Mouse (Mus musculus): Measurements from ENCODE around the gene Sh3rf3. TPM values are rescaled to one million over a fixed set of nuclear protein-coding genes. Genes with fewer than 3 reads are reported as not detected.
"Not testable (repeated sequence)": the region's sequence is repeated elsewhere in the genome, so short reads cannot be mapped to it uniquely, and the experiment has no call there.

The Sh3rf3 gene
- total RNA-seq, 2 experiments from 2014 or later, result 1.5 to 2.1 TPM

DNA sequence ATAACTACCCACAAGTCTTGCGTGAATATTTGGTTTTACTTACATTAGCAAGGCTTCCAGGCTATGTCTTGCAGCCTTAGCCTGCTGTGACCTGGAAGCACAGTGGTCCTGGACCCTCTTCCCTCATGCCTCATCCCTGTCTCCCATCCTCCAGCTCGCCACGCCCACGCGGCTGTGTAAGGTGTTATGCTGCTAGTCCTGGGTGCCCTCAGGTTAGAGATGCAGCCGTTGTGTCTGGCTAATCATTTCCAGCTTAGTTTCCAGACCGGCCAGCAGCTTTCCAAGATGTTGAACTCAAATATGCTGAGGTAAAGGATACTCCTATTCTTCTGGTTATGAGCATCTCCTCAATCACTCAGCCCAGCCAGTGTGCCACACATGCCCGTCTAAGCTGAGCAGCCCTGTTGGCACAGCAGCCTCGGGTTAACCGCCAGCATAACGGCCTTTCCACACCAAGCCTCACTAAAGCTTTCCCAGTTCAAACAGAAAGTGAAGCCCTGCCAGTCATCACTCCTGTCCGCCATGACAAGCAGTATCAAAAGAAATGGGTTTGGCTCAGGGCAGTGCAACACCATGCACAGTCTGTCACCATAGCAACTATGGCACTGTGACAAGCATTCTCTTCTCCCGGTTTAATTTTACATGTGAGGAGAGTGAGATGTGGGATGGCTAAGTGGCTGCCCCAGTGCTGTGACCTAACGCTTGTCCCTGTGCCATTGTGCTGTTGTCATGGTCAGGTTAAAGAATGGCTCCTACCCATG is 276.9 kb downstream of the Sh3rf3 start:
- intact Hi-C loops (cut with DNase I), result no loop called here
- DNase-seq, result peak in 1 of 2 experiments; percentile 55

DNA sequence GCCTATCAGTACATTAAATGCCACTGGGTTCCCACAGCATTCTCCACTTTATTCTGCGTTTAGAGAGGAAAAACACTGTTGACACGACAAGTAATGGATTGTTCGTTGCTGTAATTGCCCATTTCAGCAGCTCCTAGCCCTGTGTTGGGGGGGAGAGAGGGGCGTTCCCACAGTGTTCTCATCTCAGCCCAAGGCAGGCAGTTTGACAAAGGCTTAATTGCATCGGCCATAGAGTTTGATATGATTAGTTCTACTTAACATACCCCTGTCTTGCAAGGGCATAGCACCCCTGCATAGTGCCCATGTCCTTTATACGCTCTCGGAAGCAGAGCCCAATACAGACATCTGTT is 277.4 kb downstream of the Sh3rf3 start:
- DNase-seq, result no peak
- intact Hi-C loops (cut with DNase I), result no loop called here

DNA sequence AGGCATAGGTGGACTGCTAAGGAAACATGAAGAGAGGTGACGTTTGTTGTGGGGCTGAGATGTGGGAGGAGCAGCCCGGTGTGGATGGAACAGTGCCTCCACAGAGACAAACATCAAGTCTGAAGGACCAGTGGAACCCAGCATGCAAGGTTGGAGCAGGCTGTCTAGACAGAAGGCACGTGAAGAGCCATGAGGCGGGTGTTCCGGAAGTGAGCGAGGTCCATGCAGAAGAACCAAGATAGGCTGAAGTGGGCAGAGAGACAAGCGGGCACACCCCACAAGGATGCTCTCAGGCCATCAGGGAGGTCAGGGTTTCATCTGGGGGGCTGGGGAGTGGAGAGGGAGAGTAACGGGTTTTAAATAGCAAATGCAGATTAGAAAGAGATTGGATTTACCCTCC is 278.4 kb downstream of the Sh3rf3 start:
- no peak for DNase-seq
- intact Hi-C loops (cut with DNase I), result no loop called here

DNA sequence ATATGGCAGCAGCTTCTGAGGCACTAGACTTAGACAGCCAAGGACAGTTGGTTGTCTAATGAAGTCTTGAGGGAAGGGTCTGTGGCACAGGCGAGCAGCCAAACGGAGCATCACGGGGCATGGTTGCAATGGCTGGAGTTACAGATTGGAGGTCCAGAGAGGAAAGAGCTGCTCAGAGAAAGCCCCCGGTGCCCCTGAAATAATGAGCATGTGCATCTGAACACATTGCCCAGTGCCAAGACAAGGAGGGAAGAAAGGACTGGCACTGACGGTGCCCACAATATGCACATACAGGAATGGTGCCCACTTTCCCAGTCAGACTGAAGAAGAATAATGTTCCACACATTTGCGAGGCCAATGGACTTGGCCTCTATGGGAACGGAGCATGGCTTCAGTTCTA is 278.8 kb downstream of the Sh3rf3 start:
- no peak for DNase-seq
- intact Hi-C loops (cut with DNase I), result no loop called here

DNA sequence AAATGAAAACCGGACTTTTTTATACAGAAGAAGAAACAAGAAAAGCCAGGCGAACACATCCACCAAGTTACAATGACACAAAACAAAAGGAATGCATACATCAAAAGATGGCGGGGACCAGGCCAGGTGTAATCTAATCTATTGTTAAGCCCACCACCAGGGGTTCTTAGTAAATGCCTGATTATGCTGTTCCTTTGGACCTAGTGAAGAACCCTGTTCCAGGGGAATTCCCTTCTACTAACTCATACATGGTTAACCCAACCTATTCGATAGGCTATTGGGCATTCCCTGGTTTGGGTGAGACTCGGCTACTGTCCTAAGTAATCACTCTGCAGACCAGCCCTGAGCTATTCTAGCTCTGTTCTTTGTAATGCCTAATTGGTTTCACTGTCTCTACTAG is 289.9 kb downstream of the Sh3rf3 start:
- intact Hi-C loops (cut with DNase I), result loop anchor here (10.0 kb wide), 1 partner anchor 252 kb away; no protein-coding TSS in a partner anchor
- DNase-seq, result not testable (repeated sequence)

DNA sequence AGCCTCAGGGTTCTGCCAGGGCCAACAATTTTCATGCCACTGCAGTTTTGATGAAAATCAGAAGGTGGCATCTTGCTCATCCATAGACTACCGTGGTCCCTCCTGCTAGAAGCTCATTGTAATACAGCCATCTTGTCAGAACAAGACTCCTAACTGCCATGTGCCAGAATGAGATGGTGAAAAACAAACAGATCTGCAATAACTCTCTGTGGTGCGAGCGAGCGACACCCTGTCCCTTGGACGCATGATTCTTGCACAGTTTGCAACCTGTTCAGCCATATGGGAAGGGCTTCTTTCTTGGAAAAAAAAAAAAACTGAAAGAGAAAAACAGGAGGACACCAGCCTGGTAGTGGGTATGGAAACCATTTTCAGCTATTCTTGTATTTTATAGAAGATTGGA is 291.5 kb downstream of the Sh3rf3 start:
- intact Hi-C loops (cut with DNase I), result loop anchor here (10.0 kb wide), 1 partner anchor 250 kb away; no protein-coding TSS in a partner anchor
- DNase-seq, result no peak

DNA sequence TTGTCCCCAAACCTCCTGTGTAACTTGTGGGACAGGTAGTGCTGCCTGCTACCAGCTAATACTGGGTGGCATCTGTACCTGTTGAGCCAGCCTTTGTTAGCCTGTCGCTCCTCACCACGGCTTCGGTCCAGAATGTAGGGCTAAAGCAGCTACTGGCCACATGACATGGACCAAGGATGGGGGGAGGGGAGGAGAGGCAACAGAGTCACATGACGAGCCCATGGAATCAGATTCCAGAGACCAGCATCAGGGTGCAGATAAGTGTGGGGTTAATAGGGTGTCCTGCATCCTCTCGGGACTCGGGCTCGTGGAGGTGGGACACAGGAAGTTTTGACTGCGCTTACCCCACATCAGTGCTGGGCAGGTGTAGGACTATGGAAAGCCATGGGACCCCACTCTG is 292.7 kb downstream of the Sh3rf3 start:
- DNase-seq, result no peak
- intact Hi-C loops (cut with DNase I), result loop anchor here (10.0 kb wide), 1 partner anchor 249 kb away; no protein-coding TSS in a partner anchor

DNA sequence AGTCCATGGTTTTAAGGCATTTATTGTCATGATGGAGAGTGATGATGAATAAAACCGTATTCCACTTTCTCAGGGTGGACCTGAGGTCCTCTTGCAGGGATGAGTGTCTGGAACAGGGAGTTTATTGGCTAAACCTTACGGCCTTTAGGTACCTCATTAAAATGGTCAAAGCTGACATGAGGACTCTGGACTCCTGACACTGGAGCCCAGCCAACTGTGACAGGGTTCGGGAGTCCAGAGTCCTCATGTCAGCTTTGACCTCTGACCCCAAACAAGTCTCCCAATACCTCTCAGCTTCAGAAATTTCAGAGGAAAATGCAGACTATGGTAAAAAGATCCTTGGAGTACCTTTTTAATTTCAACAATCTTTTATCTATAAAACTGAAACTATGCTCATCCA is 293.5 kb downstream of the Sh3rf3 start:
- intact Hi-C loops (cut with DNase I), result loop anchor here (10.0 kb wide), 1 partner anchor 248 kb away; no protein-coding TSS in a partner anchor
- DNase-seq, result no peak

DNA sequence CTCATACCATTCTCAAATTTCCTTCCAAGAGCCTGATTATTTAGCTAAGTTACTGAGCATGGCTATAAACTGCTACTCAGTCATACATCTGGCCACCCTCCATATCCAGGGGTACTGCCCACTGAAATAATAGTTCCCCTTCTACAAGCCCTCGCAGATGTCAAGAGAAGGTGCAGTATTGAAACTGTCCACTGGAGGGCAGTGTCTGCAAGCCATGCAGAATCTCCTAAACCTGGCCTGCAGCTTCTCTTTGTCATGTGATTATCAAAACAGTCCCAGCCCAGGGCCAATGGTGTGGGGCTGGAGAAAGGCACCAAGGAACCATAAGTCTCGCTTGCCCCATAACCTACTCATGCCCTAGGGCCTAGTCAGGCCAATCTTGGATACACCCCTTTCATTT is 295.9 kb downstream of the Sh3rf3 start:
- intact Hi-C loops (cut with DNase I), result loop anchor here (1.0 to 10.0 kb wide), 3 partner anchors 41 to 246 kb away; no protein-coding TSS in a partner anchor
- DNase-seq, result peak; percentile 72 to 86

DNA sequence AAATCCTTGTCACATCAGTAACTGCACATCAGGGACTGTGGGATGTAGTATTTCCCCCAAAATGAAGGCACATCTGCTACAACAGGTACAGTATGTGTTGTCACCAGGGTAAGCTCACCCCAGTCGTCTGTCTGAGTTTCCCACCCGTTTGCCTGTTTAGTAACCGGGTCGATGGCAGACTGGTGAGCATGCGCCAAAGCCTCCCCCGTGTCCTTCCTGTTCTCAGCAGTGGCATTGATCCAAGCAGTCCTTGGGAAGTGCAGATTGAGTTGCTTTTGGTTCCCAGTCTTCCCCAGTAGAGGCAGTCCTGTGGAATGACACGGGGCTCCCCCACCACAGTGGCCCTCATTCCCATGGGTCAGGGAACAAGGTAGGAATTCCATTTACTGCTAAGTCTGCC is 297.2 kb downstream of the Sh3rf3 start:
- no peak for DNase-seq
- intact Hi-C loops (cut with DNase I), result no loop called here

DNA sequence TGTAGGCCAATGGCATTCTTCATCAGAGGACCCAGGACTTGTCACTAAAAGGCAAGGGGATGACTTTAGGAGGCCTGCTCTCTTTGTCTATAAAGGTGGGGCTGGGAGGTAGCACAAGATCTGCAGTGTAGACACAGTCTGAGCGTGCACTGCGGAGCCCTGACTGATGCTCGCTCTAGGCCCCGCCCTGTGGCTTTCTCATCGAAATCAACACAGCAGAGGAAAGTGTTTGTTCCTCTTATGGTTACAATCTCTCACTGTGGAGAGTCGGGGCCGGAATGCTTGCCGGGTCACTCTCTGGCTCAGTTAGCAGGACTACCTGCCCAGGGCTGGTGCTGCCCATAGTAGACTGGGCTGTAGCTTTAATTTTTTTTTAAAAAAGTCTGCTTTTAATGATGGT is 299.6 kb downstream of the Sh3rf3 start:
- DNase-seq, result no peak
- intact Hi-C loops (cut with DNase I), result no loop called here

DNA sequence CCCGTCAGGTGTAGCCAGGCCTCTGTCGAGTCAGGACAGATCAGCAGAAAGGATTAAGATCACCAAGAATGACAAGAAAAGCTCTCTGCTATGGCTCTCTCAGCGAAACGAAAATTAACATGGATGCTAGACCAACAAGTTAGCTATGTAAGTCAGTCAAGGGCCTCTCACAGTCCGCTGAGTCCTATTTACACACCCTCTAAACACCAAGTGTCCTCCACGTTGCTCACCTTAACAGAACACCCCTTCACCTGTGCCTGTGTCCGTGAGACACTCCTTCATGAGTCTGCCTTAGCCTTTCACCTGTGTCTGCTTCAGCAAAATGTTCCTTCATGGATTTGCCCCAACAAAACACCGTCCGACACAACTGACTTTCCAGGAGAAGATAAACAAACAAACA is 300.2 kb downstream of the Sh3rf3 start:
- intact Hi-C loops (cut with DNase I), result no loop called here
- DNase-seq, result no peak

DNA sequence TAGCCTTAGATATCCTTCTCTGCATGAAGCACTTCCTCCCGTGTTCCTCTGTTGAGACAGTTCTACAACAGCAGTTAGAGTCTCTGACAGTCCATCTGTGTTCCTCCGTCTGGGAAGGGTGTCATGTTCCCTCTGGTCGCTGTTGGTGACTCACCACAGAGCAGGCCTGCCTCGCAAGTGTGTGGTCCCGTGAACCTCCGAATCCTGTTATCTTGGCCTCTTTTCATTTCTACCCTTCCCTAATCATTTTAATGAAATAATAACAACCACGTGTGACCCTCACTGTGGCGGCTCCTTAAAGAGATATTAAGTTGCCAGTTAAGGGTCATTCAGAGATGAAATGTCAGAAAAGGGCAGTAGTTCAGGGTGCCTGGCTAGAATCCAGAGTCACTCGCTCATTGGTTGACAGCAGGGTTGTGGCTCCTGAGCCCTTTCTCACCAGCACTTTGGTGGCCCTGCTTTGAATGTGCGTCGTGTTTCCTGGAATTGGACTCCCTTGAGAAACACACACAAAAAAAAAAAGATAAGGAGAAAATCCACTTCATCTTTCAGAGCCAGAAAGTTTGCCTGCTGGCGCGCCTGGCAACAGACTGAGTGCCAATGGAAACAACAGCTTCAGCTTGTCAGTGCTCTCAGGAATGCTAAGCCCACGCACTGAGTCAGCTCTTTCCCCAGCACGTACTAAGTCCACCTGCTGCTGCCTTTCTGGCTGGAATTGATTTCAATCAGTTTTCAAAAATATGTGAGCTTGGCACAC is 301.6 kb downstream of the Sh3rf3 start:
- intact Hi-C loops (cut with DNase I), result no loop called here
- DNase-seq, result peak; percentile 37 to 44

DNA sequence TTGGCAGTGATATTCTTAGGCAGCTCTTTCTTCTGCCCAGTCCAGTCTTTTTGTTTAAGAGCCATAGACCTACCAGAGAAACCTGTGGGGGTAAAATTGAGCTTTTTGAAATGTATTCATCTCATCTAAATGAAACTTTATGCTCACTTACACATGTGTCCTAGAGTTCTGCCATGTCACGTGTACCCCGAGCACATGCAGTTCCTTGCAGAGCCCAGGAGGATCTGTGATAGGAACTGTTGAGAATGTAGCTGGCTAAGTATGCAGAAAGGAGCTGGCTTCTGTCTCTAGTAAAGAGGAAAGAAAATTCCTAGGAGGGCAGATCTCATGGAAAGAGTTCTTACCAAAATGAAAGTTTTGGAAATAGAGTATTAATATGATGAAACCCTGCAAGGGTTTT is 302.5 kb downstream of the Sh3rf3 start:
- DNase-seq, result no peak
- intact Hi-C loops (cut with DNase I), result no loop called here

DNA sequence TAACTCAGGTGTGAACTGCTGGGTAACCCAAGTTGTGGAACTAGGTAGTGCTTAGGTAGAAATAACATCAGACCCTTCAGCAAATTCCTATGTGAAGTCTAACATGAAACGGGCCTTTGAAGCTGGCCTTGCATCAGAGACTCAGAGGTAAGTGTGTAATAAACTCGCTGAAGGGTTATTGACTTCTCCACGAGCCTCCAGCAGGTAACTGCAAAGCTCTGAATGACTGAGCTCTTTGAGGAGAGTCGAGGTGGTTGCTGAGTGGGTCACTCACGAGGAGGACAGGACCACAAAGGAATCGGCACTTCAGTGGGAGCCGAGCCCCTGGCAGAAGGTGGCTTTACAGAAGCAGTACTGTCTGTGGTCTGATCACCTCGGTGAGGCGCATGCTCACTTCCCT is 303.2 kb downstream of the Sh3rf3 start:
- intact Hi-C loops (cut with DNase I), result no loop called here
- no peak for DNase-seq

DNA sequence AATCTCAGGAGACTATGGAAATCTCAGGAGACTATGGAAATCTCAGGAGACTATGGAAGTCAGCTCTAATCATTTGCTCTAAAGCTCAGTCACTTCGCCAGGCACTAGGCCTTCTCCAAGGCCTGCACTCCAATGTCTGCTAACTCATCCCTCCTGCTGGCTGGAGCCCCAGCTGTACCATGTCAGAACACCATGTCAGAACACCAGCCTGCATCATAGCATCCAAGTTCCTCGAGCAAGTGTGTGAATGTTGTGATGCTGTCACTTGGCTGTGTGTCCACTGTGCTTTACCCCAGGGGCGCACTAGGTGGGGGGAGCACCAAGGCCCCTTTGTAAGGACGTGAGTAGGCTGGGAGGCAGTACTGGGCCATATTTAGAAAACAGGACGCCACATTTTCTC is 304.4 kb downstream of the Sh3rf3 start:
- no peak for DNase-seq
- intact Hi-C loops (cut with DNase I), result no loop called here

DNA sequence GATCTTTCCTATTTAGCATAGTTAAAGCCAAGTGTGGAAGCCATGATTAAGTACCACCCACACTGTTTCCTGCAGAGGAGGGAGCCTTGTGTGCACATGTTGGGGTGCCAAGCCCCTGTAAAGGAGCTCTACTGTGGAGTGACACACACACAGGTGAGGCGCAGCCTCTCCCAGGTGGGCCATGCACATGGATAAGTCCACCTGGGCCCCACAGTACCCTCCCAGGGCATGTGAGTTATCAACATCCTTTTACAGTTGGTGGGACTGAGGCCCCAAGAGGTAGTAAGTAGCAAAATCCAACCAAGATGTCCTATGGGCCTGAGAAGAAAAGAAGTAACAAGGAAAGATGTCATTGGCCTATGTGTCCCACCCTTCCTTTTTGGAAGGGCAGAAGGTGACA is 305.8 kb downstream of the Sh3rf3 start:
- intact Hi-C loops (cut with DNase I), result no loop called here
- no peak for DNase-seq

DNA sequence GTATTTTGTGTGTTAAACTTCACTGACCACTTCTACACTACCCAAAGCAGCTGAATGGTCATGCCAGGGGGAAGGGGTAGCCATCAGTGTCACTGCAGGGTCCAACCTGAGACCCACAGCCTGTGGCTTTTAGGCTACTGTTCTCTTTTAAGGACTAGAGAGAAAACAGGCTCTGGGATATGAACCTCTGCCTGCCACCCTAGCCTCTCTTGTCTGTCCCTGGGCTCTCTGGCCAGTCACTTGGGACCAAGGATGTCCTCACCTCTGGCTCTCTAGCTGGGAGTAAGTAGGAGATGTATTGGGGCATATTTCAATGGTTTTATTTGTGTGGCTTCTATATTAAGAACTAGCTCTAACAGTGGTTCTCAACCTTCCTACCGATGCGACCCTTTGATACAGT is 306.7 kb downstream of the Sh3rf3 start:
- no peak for DNase-seq
- intact Hi-C loops (cut with DNase I), result no loop called here

DNA sequence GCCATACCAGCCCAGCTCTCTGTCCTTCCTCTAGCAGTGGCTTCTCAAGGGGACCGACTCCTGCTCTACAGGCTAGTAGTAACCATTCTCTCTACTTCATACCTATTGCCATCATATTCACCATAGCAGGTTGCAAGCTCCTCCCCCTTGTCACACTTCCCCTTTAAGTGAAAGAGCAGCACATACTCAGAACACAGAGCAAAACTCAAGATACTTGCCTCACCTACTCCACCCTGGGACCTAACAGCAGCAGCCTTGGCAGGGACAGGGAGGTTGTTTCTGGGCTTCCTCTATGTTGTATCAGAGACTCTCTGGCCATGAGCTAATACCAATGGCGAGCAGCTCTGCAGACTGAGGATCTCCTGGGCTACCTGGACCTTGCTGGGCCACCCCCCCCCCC is 312.3 kb downstream of the Sh3rf3 start:
- intact Hi-C loops (cut with DNase I), result no loop called here
- DNase-seq, result no peak

DNA sequence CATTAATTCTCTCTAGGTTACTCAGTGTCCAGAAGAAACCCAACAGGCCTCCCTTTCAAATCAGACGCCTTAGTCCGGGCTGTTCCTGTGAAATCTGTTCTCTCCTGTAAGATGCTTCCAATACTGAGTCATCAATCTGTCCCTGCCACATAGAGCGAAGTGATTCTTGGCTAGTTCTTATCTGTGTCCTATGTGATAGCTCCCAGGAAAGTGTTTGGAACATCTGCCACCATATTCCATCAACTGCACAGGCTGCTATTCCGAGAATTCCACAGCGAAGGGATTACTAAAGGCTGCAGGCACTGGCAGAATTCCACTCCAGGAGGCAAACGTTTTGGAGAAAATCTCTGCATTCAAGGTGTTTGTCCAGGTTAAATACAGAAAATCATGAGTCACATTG is 314.5 kb downstream of the Sh3rf3 start:
- intact Hi-C loops (cut with DNase I), result no loop called here
- DNase-seq, result no peak

DNA sequence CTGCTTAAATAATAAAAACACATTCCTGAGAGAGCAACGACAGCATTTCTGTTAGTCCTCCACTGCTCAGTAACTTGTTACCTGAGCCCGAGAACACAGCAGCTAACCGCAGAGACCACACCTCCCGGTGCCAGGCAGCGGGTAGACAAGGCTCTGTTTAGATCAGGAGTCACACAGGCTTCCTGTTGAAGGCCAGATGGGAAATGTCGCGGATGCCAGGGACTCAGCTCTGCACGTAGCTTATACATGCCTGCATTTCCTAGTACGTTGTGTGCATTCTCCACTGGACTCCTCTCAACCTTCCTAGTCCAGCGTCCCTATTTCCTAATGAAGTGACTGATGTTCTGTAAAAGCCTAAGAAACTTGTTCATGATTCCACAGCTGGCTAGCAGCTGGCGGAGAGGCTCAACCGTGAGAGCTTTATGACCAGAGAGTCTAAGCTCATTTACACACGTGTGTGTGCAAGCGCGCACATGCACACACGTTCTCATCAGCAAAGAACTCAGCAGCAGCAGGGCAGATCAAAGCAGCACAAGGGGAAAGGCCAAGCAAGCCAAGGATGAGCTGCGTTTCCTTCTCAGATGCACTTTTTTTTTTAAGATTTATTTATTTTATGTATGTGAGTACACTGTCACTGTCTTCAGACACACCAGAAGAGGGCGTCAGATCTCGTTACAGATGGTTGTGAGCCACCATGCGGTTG is 318.9 kb downstream of the Sh3rf3 start:
- no peak for DNase-seq
- intact Hi-C loops (cut with DNase I), result no loop called here

Measured in heart, postnatal 14 days (tissue).